Mouse (Mus musculus) ES-Bruce4 (cell line): ENCODE measurements around the gene Galc.

Experiments used
- CTCF ChIP-seq: IDR thresholded peaks from one replicate; pipeline ENCODE4 v1.8.1; 2011; ENCODE audit warnings: low read depth, low read length
- POLR2A ChIP-seq: IDR thresholded peaks from one replicate; pipeline ENCODE4 v1.8.1; 2011; ENCODE audit warnings: low read length; ENCODE audit not compliant: insufficient read depth

DNA sequence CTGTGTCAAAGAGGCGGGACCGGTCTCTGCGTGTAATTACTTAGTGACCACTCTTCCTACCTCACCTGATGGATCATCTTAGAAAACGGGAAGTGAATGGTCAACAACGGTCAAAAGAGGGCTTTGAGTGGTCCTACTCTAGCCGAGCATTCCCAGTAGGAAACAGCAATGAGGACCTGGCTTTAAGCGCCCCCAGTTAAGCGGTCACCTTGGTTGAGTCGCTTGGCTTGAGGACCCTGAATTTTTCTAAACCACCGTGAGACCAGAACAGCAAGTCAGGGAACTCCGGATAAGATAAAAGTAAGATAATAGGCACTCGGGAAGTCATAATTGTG lies 226 bp upstream of the Galc start:
- TF ChIP-seq CTCF (no peak), POLR2A (no peak)
